Mouse (Mus musculus) forebrain, embryonic 13.5 days (tissue): Measurements from ENCODE around the gene Bysl. TPM values are rescaled to one million over a fixed set of nuclear protein-coding genes. Genes with fewer than 3 reads are reported as not detected.

ENCODE experiments used
- ATAC-seq: fragments of 200-750 bp; cut with Nextera tagmentation; 2 replicates; pipeline ENCODE4 v1.8.0; 2017
- H3K27ac ChIP-seq: fragments of 300-500 bp; sonication (generic); 2 replicates; pipeline ENCODE4 v1.5.1; 2015; ENCODE audit warnings: inconsistent platforms, mild to moderate bottlenecking, moderate library complexity
- H3K27me3 ChIP-seq: fragments of 300-500 bp; sonication (generic); 2 replicates; pipeline ENCODE4 v1.6.1; 2015; ENCODE audit warnings: mild to moderate bottlenecking, inconsistent platforms
- H3K36me3 ChIP-seq: fragments of 300-500 bp; sonication (generic); 2 replicates; pipeline ENCODE4 v1.6.1; 2015; ENCODE audit warnings: mild to moderate bottlenecking, inconsistent platforms; ENCODE audit not compliant: poor library complexity, severe bottlenecking
- H3K4me1 ChIP-seq: fragments of 300-500 bp; sonication (generic); 2 replicates; pipeline ENCODE4 v1.6.1; 2015; ENCODE audit warnings: inconsistent platforms
- H3K4me2 ChIP-seq: fragments of 300-500 bp; sonication (generic); 2 replicates; pipeline ENCODE4 v1.6.1; 2015; ENCODE audit warnings: inconsistent platforms, mild to moderate bottlenecking, moderate library complexity
- H3K4me3 ChIP-seq: fragments of 300-500 bp; sonication (generic); 2 replicates; pipeline ENCODE4 v1.5.1; 2015; ENCODE audit warnings: mild to moderate bottlenecking, inconsistent platforms
- H3K9ac ChIP-seq: fragments of 300-500 bp; sonication (generic); 2 replicates; pipeline ENCODE4 v1.6.1; 2015; ENCODE audit warnings: mild to moderate bottlenecking, inconsistent platforms
- H3K9me3 ChIP-seq: fragments of 300-500 bp; sonication (generic); replicated peaks from 2 replicates; pipeline ENCODE4 v1.6.1; 2016; ENCODE audit warnings: inconsistent platforms
- WGBS: fragments of 180-500 bp; shearing (Covaris S2); methylation state at CpG from one replicate; pipeline ENCODE4 v1.1.7; 2015; 5-methylcytosine and 5-hydroxymethylcytosine counted together
- polyA plus RNA-seq: library from polyadenylated mRNA; unstranded; fragments of >200 nt; fragmentation: Nextera tagmentation; extraction: Ambion mirVana; gene quantifications from 2 replicates; pipeline ENCODE4 v1.2.1, GENCODE M21; 2015

The Bysl gene
- polyA plus RNA-seq, 1 experiment from 2014 or later: 29.7 TPM

GRCm38 (mm10) chr17:47554621-47555020 is 56.7 kb downstream of the Bysl start:
- H3K9me3 ChIP-seq: no peaks in the 10 kb centered on the region
- ATAC-seq: no peak
- H3K27me3 ChIP-seq: no peaks in the 10 kb centered on the region
- H3K4me1 ChIP-seq: no peaks in the 10 kb centered on the region
- H3K9ac ChIP-seq: no peak overlapping the region
- no peak overlapping the region for H3K4me2 ChIP-seq
- H3K36me3 ChIP-seq: no peaks in the 10 kb centered on the region
- no peak overlapping the region for H3K27ac ChIP-seq
- 73% methylated on average over 9 of the region's 10 CpGs for WGBS
- H3K4me3 ChIP-seq: no peak overlapping the region

- Histone ChIP-seq H3K27ac (no peak overlapping the region), H3K4me2 (no peak overlapping the region), H3K4me3 (no peak overlapping the region), H3K4me1 (no peaks in the 10 kb centered on the region), H3K9ac (no peak overlapping the region), H3K27me3 (no peaks in the 10 kb centered on the region), H3K9me3 (no peaks in the 10 kb centered on the region), H3K36me3 (no peaks in the 10 kb centered on the region)
- no peak for ATAC-seq
Observed at GRCm38 (mm10) chr17:47552994-47553393, 58.3 kb downstream of the Bysl start.

- Histone ChIP-seq H3K4me3 (no peak overlapping the region), H3K27ac (no peak overlapping the region), H3K4me1 (no peaks in the 10 kb centered on the region), H3K9me3 (no peaks in the 10 kb centered on the region), H3K4me2 (no peak overlapping the region), H3K27me3 (no peaks in the 10 kb centered on the region), H3K36me3 (no peaks in the 10 kb centered on the region), H3K9ac (no peak overlapping the region)
- no peak for ATAC-seq
- WGBS: 61% methylated on average over 7 of the region's 7 CpGs
Observed at GRCm38 (mm10) chr17:47551049-47551448, 60.2 kb downstream of the Bysl start.

Other genes with a start within 250 kb of the Bysl start
- 74.0 and 78.7 TPM in 2 replicates for gene Mrps10, start 242.6 kb downstream of the Bysl start, polyA plus RNA-seq
- 0.20 and 0.36 TPM in 2 replicates for gene Guca1b, start 226.1 kb downstream of the Bysl start, polyA plus RNA-seq
- 0.26 and 0.28 TPM in 2 replicates for gene Guca1a, start 210.9 kb downstream of the Bysl start, polyA plus RNA-seq
- gene AI661453, start 174.9 kb downstream of the Bysl start, polyA plus RNA-seq: 0.13 and 0.16 TPM in 2 replicates
- gene 1700001C19Rik, start 174.1 kb downstream of the Bysl start, polyA plus RNA-seq: 0.28 and 0.42 TPM in 2 replicates
- gene Taf8, start 109.2 kb downstream of the Bysl start, polyA plus RNA-seq: 26.5 and 31.0 TPM in 2 replicates
- gene Ccnd3, start 106.4 kb downstream of the Bysl start, polyA plus RNA-seq: 67.6 and 75.8 TPM in 2 replicates
- 42.6 and 45.2 TPM in 2 replicates for gene Med20, start 90 bp upstream of the Bysl start, polyA plus RNA-seq
- gene Gm20517, start 97 bp upstream of the Bysl start, polyA plus RNA-seq: 1.7 and 3.0 TPM in 2 replicates
- gene Usp49, start 19.2 kb upstream of the Bysl start, polyA plus RNA-seq: 10.2 and 11.2 TPM in 2 replicates
- 295 and 350 TPM in 2 replicates for gene Tomm6, start 76.9 kb upstream of the Bysl start, polyA plus RNA-seq
- 11.6 and 11.8 TPM in 2 replicates for gene Frs3, start 77.5 kb upstream of the Bysl start, polyA plus RNA-seq
- 0.21 and 0.54 TPM in 2 replicates for gene Gm21981, start 83.0 kb upstream of the Bysl start, polyA plus RNA-seq
- gene Prickle4, start 83.2 kb upstream of the Bysl start, polyA plus RNA-seq: not detected in 2 replicates
- gene Pgc, start 115.3 kb upstream of the Bysl start, polyA plus RNA-seq: not detected in 2 replicates
- 1.5 and 1.7 TPM in 2 replicates for gene Tfeb, start 125.5 kb upstream of the Bysl start, polyA plus RNA-seq
- 2.6 and 3.1 TPM in 2 replicates for gene Mdfi, start 223.2 kb upstream of the Bysl start, polyA plus RNA-seq